Mouse (Mus musculus) kidney, postnatal 25 days (tissue): ENCODE data around the gene Foxp4.

Source experiments
- DNase-seq, 2 experiments: peaks; one replicate each; pipeline ENCODE4 v3.0.0; 2021; ENCODE audit warnings: mixed read lengths in 2 of 2

Foxp4 gene

GRCm38 (mm10) chr17:47851798-47852360, 72.6 kb downstream of the Foxp4 start:
- DNase-seq, result peak; percentile 34 to 70

- DNase-seq, result no peak
These were observed 73.7 kb downstream of the Foxp4 start for GRCm38 (mm10) chr17:47850639-47851314.

- no peak for DNase-seq
These were observed 74.4 kb downstream of the Foxp4 start for GRCm38 (mm10) chr17:47850035-47850434.

- DNase-seq, result no peak
These were observed 76.5 kb downstream of the Foxp4 start for GRCm38 (mm10) chr17:47847985-47848384.

- DNase-seq, result no peak
These were observed 78.8 kb downstream of the Foxp4 start for GRCm38 (mm10) chr17:47845609-47846008.

GRCm38 (mm10) chr17:47843465-47843864, 81.0 kb downstream of the Foxp4 start:
- DNase-seq, result no peak

- DNase-seq, result peak; percentile 88 to 92
These were observed 82.4 kb downstream of the Foxp4 start for GRCm38 (mm10) chr17:47841931-47842623.

GRCm38 (mm10) chr17:47841521-47841920, 82.9 kb downstream of the Foxp4 start:
- no peak for DNase-seq

- peak; percentile 25 to 52 for DNase-seq
These were observed 86.6 kb downstream of the Foxp4 start for GRCm38 (mm10) chr17:47837808-47838207.

- DNase-seq, result no peak
These were observed 90.0 kb downstream of the Foxp4 start, which contains the start of gene Mdfi for GRCm38 (mm10) chr17:47834482-47834767. TSS of gene Mdfi (minus strand) at chr17:47834691.

GRCm38 (mm10) chr17:47833628-47834481, 90.6 kb downstream of the Foxp4 start:
- DNase-seq, result no peak

GRCm38 (mm10) chr17:47833029-47833627, 91.3 kb downstream of the Foxp4 start:
- DNase-seq, result peak; percentile 53 to 68

GRCm38 (mm10) chr17:47832501-47833028, 91.9 kb downstream of the Foxp4 start:
- no peak for DNase-seq

- DNase-seq, result no peak
These were observed 92.7 kb downstream of the Foxp4 start for GRCm38 (mm10) chr17:47831772-47832171.

GRCm38 (mm10) chr17:47831161-47831560, 93.3 kb downstream of the Foxp4 start:
- DNase-seq, result no peak

GRCm38 (mm10) chr17:47821339-47821738, 103.1 kb downstream of the Foxp4 start:
- no peak for DNase-seq

- no peak for DNase-seq
These were observed 106.3 kb downstream of the Foxp4 start for GRCm38 (mm10) chr17:47818038-47818725.
